Mouse (Mus musculus) hindlimb bud, embryonic 11.5 days (tissue): ENCODE data around the gene 1700001K19Rik.
A peak's percentile ranks its signal among the peaks of the same experiment; 100 is the strongest.
"Not testable (repeated sequence)": the region's sequence is repeated elsewhere in the genome, so short reads cannot be mapped to it uniquely, and the experiment has no call there.

ENCODE experiments used
- DNase-seq: peaks from one replicate; pipeline ENCODE4 v3.0.0-alpha.2; 2012; ENCODE audit warnings: low read depth, low spot score; ENCODE audit errors: extremely low spot score

Gene 1700001K19Rik

GRCm38 (mm10) chr12:110696173-110696974 lies 14.0 kb upstream of the 1700001K19Rik start:
- peak; percentile 81 for DNase-seq

- DNase-seq: no peak
These were observed 13.3 kb upstream of the 1700001K19Rik start for GRCm38 (mm10) chr12:110695676-110696171.

- not testable (repeated sequence) for DNase-seq
These were observed 11.0 kb upstream of the 1700001K19Rik start for GRCm38 (mm10) chr12:110693378-110693777.

GRCm38 (mm10) chr12:110689919-110690643 lies 7.7 kb upstream of the 1700001K19Rik start:
- DNase-seq: no peak

GRCm38 (mm10) chr12:110688921-110689320 lies 6.5 kb upstream of the 1700001K19Rik start:
- DNase-seq: not testable (repeated sequence)

- DNase-seq: no peak
These were observed 5.7 kb upstream of the 1700001K19Rik start for GRCm38 (mm10) chr12:110687894-110688734.

GRCm38 (mm10) chr12:110683580-110683979 lies 1.2 kb upstream of the 1700001K19Rik start:
- no peak for DNase-seq

GRCm38 (mm10) chr12:110681878-110682277 lies 541 bp downstream of the 1700001K19Rik start:
- DNase-seq: no peak

- no peak for DNase-seq
These were observed 1.2 kb downstream of the 1700001K19Rik start for GRCm38 (mm10) chr12:110681191-110681590.

- no peak for DNase-seq
These were observed 8.2 kb downstream of the 1700001K19Rik start for GRCm38 (mm10) chr12:110674243-110674642.

- no peak for DNase-seq
These were observed 14.8 kb downstream of the 1700001K19Rik start for GRCm38 (mm10) chr12:110667466-110668077.

GRCm38 (mm10) chr12:110661746-110662145 lies 20.7 kb downstream of the 1700001K19Rik start:
- no peak for DNase-seq

GRCm38 (mm10) chr12:110651464-110651863 lies 31.0 kb downstream of the 1700001K19Rik start:
- no peak for DNase-seq

- no peak for DNase-seq
These were observed 32.2 kb downstream of the 1700001K19Rik start for GRCm38 (mm10) chr12:110650241-110650641.

- DNase-seq: no peak
These were observed 44.8 kb downstream of the 1700001K19Rik start for GRCm38 (mm10) chr12:110637507-110638114.

GRCm38 (mm10) chr12:110636293-110636692 lies 46.1 kb downstream of the 1700001K19Rik start:
- no peak for DNase-seq

GRCm38 (mm10) chr12:110630056-110630455 lies 52.4 kb downstream of the 1700001K19Rik start:
- DNase-seq: no peak
